Mouse (Mus musculus) E14TG2a.4 (cell line): Measurements from ENCODE around the gene Runx1.

Experiments used
- H3K27me3 ChIP-seq: 2 replicates; pipeline ENCODE4 v1.6.1; 2014; ENCODE audit warnings: low read length, control low read depth; ENCODE audit not compliant: insufficient read depth
- H3K36me3 ChIP-seq: 2 replicates; pipeline ENCODE4 v1.6.1; 2014; ENCODE audit warnings: low read length, control low read depth; ENCODE audit not compliant: insufficient read depth
- H3K4me1 ChIP-seq: replicated peaks from 2 replicates; pipeline ENCODE4 v1.6.1; 2014; ENCODE audit warnings: low read depth, low read length, control low read depth
- H3K4me3 ChIP-seq: replicated peaks from 2 replicates; pipeline ENCODE4 v1.5.1; 2014; ENCODE audit warnings: mild to moderate bottlenecking, low read length
- H3K9me3 ChIP-seq: 2 replicates; pipeline ENCODE4 v1.6.1; 2014; ENCODE audit warnings: low read length, control low read depth
- CTCF ChIP-seq: conservative IDR thresholded peaks from 2 replicates; pipeline ENCODE4 v1.5.1; 2014; ENCODE audit warnings: low read length
- NANOG ChIP-seq: IDR thresholded peaks from 2 replicates; pipeline ENCODE4 v1.6.1; 2014; ENCODE audit warnings: borderline replicate concordance, low read length, mixed read lengths
- POU5F1 ChIP-seq: IDR thresholded peaks from 2 replicates; pipeline ENCODE4 v1.6.1; 2014; ENCODE audit warnings: low read length, borderline replicate concordance

The Runx1 gene

GRCm38 (mm10) chr16:92761968-92762521 is 63.9 kb downstream of the Runx1 start:
- TF ChIP-seq CTCF, result no peak
- TF ChIP-seq POU5F1, result no peak
- no peak for TF ChIP-seq NANOG
- H3K27me3 ChIP-seq, result no peaks in the 10 kb centered on the region

GRCm38 (mm10) chr16:92760091-92760490 is 65.9 kb downstream of the Runx1 start:
- no peak for TF ChIP-seq POU5F1
- no peak for TF ChIP-seq NANOG
- no peak for TF ChIP-seq CTCF
- Histone ChIP-seq H3K27me3 (no peaks in the 10 kb centered on the region), H3K36me3 (no peaks in the 10 kb centered on the region)

More at GRCm38 (mm10) chr16:92761968-92762521, 63.9 kb downstream of the Runx1 start:
- Histone ChIP-seq H3K36me3 (no peaks in the 10 kb centered on the region), H3K9me3 (no peaks in the 10 kb centered on the region), H3K4me3 (no peak overlapping the region), H3K4me1 (0 out of 2 replicates have a peak, but pooled peaks cover 3% of the 10 kb centered on the region)

GRCm38 (mm10) chr16:92757564-92757963 is 68.4 kb downstream of the Runx1 start:
- Histone ChIP-seq H3K4me3 (no peak overlapping the region), H3K27me3 (no peaks in the 10 kb centered on the region), H3K9me3 (peaks cover 5% of the 10 kb centered on the region; the same call in 1 of the 2 replicates), H3K4me1 (0 out of 2 replicates have a peak, but pooled peaks cover 3% of the 10 kb centered on the region), H3K36me3 (no peaks in the 10 kb centered on the region)
- no peak for TF ChIP-seq CTCF

More at GRCm38 (mm10) chr16:92760091-92760490, 65.9 kb downstream of the Runx1 start:
- H3K4me3 ChIP-seq, result no peak overlapping the region
- H3K4me1 ChIP-seq, result 0 out of 2 replicates have a peak, but pooled peaks cover 3% of the 10 kb centered on the region
- H3K9me3 ChIP-seq, result peaks cover 5% of the 10 kb centered on the region; the same call in 1 of the 2 replicates

GRCm38 (mm10) chr16:92753944-92754343 is 72.0 kb downstream of the Runx1 start:
- TF ChIP-seq CTCF (no peak), NANOG (no peak), POU5F1 (no peak)
- 0 out of 2 replicates have a peak, but pooled peaks cover 3% of the 10 kb centered on the region for H3K4me1 ChIP-seq
- no peak overlapping the region for H3K4me3 ChIP-seq
- peaks cover 5% of the 10 kb centered on the region; the same call in 1 of the 2 replicates for H3K9me3 ChIP-seq
- H3K36me3 ChIP-seq, result no peaks in the 10 kb centered on the region
- H3K27me3 ChIP-seq, result no peaks in the 10 kb centered on the region

GRCm38 (mm10) chr16:92753139-92753538 is 72.8 kb downstream of the Runx1 start:
- Histone ChIP-seq H3K36me3 (no peaks in the 10 kb centered on the region), H3K27me3 (no peaks in the 10 kb centered on the region), H3K4me3 (no peak overlapping the region), H3K9me3 (peaks cover 5% of the 10 kb centered on the region; the same call in 1 of the 2 replicates), H3K4me1 (0 out of 2 replicates have a peak, but pooled peaks cover 3% of the 10 kb centered on the region)
- no peak for TF ChIP-seq CTCF
- TF ChIP-seq POU5F1, result no peak
- TF ChIP-seq NANOG, result no peak

- Histone ChIP-seq H3K4me3 (no peak overlapping the region), H3K9me3 (no peaks in the 10 kb centered on the region), H3K36me3 (no peaks in the 10 kb centered on the region), H3K4me1 (no peaks in the 10 kb centered on the region), H3K27me3 (no peaks in the 10 kb centered on the region)
- TF ChIP-seq CTCF, result no peak
- TF ChIP-seq POU5F1, result no peak
- TF ChIP-seq NANOG, result no peak
These were observed 77.7 kb downstream of the Runx1 start for GRCm38 (mm10) chr16:92748272-92748671.

- Histone ChIP-seq H3K9me3 (no peaks in the 10 kb centered on the region), H3K27me3 (no peaks in the 10 kb centered on the region), H3K4me1 (no peaks in the 10 kb centered on the region), H3K36me3 (no peaks in the 10 kb centered on the region), H3K4me3 (no peak overlapping the region)
- TF ChIP-seq CTCF, result no peak
- TF ChIP-seq NANOG, result no peak
- no peak for TF ChIP-seq POU5F1
These were observed 78.9 kb downstream of the Runx1 start for GRCm38 (mm10) chr16:92747062-92747461.

- Histone ChIP-seq H3K9me3 (no peaks in the 10 kb centered on the region), H3K4me1 (no peaks in the 10 kb centered on the region), H3K27me3 (peaks cover 4% of the 10 kb centered on the region; the same call in 1 of the 2 replicates), H3K4me3 (no peak overlapping the region), H3K36me3 (no peaks in the 10 kb centered on the region)
- TF ChIP-seq POU5F1 (no peak), CTCF (no peak), NANOG (no peak)
These were observed 80.7 kb downstream of the Runx1 start for GRCm38 (mm10) chr16:92745239-92745638.
